Mouse (Mus musculus): ENCODE data around the gene Pdlim5. TPM values are rescaled to one million over a fixed set of nuclear protein-coding genes. Genes with fewer than 3 reads are reported as not detected.
"Not testable (repeated sequence)": the region's sequence is repeated elsewhere in the genome, so short reads cannot be mapped to it uniquely, and the experiment has no call there.

The Pdlim5 gene
- 63.6 and 84.5 TPM in 2 replicates for polyA plus RNA-seq (2014; fragmentation: Nextera tagmentation; extraction: Ambion mirVana)

GRCm38 (mm10) chr3:142395520-142396193 lies at the start of gene Pdlim5:
TSS of gene Pdlim5 (minus strand) at chr3:142395696.
- ATAC-seq (ENCODE audit: low read depth): peak; percentile 99
- H3K9me3 ChIP-seq (ENCODE audit: control insufficient read depth, low read length): no peaks in the 10 kb centered on the region
- H3K4me1 ChIP-seq (ENCODE audit: control insufficient read depth, insufficient read depth, low read length): no peaks in the 10 kb centered on the region; the same call in none of the 2 replicates
- 1% methylated on average over 19 of the region's 46 CpGs for WGBS
- H3K36me3 ChIP-seq (ENCODE audit: control insufficient read depth, insufficient read depth, low read length): no peaks in the 10 kb centered on the region
- H3K9ac ChIP-seq (ENCODE audit: low read depth, low read length): peak within 1 kb of the TSS; percentile 75
- peak within 1 kb of the TSS; percentile 85 for H3K4me3 ChIP-seq (ENCODE audit: low read depth, low read length)
- H3K27me3 ChIP-seq (replicated peaks; ENCODE audit: control insufficient read depth, insufficient read depth, low read length): no peaks in the 10 kb centered on the region
- DNase-seq (ENCODE audit: low spot score): peak; percentile 93
- peak within 1 kb of the TSS; percentile 80 for H3K4me2 ChIP-seq (ENCODE audit: low read depth, low read length)
- peak within 1 kb of the TSS; percentile 70 for H3K27ac ChIP-seq (replicated peaks; ENCODE audit: low read depth, low read length)

DNA sequence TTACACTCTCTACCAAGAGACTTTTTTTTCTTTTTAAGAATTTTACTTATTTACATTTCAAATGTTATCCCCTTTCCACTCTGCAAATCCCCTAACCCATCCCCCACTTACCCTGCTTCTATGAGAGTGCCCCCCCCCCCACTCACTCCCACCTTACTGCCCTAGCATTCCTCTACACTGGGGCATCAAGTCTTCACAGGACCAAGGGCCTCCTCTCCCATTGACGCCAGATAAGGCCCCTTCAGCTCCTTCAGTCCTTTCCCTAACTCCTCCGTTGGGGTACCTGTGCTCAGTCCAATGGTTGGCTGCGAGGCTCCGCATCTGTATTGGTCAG lies 48.2 kb upstream of the Pdlim5 start:
- H3K4me2 ChIP-seq (ENCODE audit: low read depth, low read length): peak overlapping the region; percentile 26; the same call in 1 of the 2 replicates
- no peak for ATAC-seq (ENCODE audit: low read depth)
- no peak overlapping the region for H3K9ac ChIP-seq (ENCODE audit: low read depth, low read length)
- H3K9me3 ChIP-seq (ENCODE audit: control insufficient read depth, low read length): no peaks in the 10 kb centered on the region
- DNase-seq (ENCODE audit: low spot score): no peak
- H3K4me3 ChIP-seq (ENCODE audit: low read depth, low read length): no peak overlapping the region
- H3K4me1 ChIP-seq (ENCODE audit: control insufficient read depth, insufficient read depth, low read length): peaks cover 6% of the 10 kb centered on the region
- no peak overlapping the region for H3K27ac ChIP-seq (replicated peaks; ENCODE audit: low read depth, low read length)
- no peaks in the 10 kb centered on the region for H3K27me3 ChIP-seq (replicated peaks; ENCODE audit: control insufficient read depth, insufficient read depth, low read length)
- WGBS: 39% methylated on average over 4 of the region's 4 CpGs
- no peaks in the 10 kb centered on the region for H3K36me3 ChIP-seq (ENCODE audit: control insufficient read depth, insufficient read depth, low read length)

- WGBS: 9% methylated on average over 12 of the region's 12 CpGs
- H3K4me2 ChIP-seq (ENCODE audit: low read depth, low read length): peak overlapping the region; percentile 26
- 0 out of 2 replicates have a peak, but pooled peaks have one; percentile 55 for ATAC-seq (ENCODE audit: low read depth)
These were observed 47.7 kb upstream of the Pdlim5 start for GRCm38 (mm10) chr3:142443006-142443709.

GRCm38 (mm10) chr3:142442161-142442560 lies 46.7 kb upstream of the Pdlim5 start:
- Histone ChIP-seq H3K36me3 (ENCODE audit: control insufficient read depth, insufficient read depth, low read length) (no peaks in the 10 kb centered on the region), H3K4me2 (ENCODE audit: low read depth, low read length) (no peak overlapping the region), H3K9ac (ENCODE audit: low read depth, low read length) (no peak overlapping the region), H3K4me3 (ENCODE audit: low read depth, low read length) (no peak overlapping the region), H3K27ac (replicated peaks; ENCODE audit: low read depth, low read length) (no peak overlapping the region), H3K9me3 (ENCODE audit: control insufficient read depth, low read length) (no peaks in the 10 kb centered on the region), H3K27me3 (replicated peaks; ENCODE audit: control insufficient read depth, insufficient read depth, low read length) (no peaks in the 10 kb centered on the region), H3K4me1 (ENCODE audit: control insufficient read depth, insufficient read depth, low read length) (peaks cover 6% of the 10 kb centered on the region)
- 74% methylated on average over 7 of the region's 7 CpGs for WGBS
- DNase-seq (ENCODE audit: low spot score): no peak
- no peak for ATAC-seq (ENCODE audit: low read depth)

More at GRCm38 (mm10) chr3:142443006-142443709, 47.7 kb upstream of the Pdlim5 start:
- Histone ChIP-seq H3K27ac (replicated peaks; ENCODE audit: low read depth, low read length) (no peak overlapping the region), H3K9ac (ENCODE audit: low read depth, low read length) (no peak overlapping the region), H3K4me1 (ENCODE audit: control insufficient read depth, insufficient read depth, low read length) (peaks cover 6% of the 10 kb centered on the region), H3K4me3 (ENCODE audit: low read depth, low read length) (no peak overlapping the region), H3K36me3 (ENCODE audit: control insufficient read depth, insufficient read depth, low read length) (no peaks in the 10 kb centered on the region), H3K27me3 (replicated peaks; ENCODE audit: control insufficient read depth, insufficient read depth, low read length) (no peaks in the 10 kb centered on the region), H3K9me3 (ENCODE audit: control insufficient read depth, low read length) (no peaks in the 10 kb centered on the region)
- DNase-seq (ENCODE audit: low spot score): peak; percentile 94

GRCm38 (mm10) chr3:142441142-142441541 lies 45.6 kb upstream of the Pdlim5 start:
- H3K36me3 ChIP-seq (ENCODE audit: control insufficient read depth, insufficient read depth, low read length): no peaks in the 10 kb centered on the region
- H3K4me1 ChIP-seq (ENCODE audit: control insufficient read depth, insufficient read depth, low read length): peaks cover 6% of the 10 kb centered on the region
- no peak overlapping the region for H3K9ac ChIP-seq (ENCODE audit: low read depth, low read length)
- H3K27ac ChIP-seq (replicated peaks; ENCODE audit: low read depth, low read length): no peak overlapping the region
- WGBS: 47% methylated on average over 5 of the region's 5 CpGs
- no peaks in the 10 kb centered on the region for H3K9me3 ChIP-seq (ENCODE audit: control insufficient read depth, low read length)
- H3K4me3 ChIP-seq (ENCODE audit: low read depth, low read length): no peak overlapping the region
- H3K27me3 ChIP-seq (replicated peaks; ENCODE audit: control insufficient read depth, insufficient read depth, low read length): no peaks in the 10 kb centered on the region
- DNase-seq (ENCODE audit: low spot score) (no peak), ATAC-seq (ENCODE audit: low read depth) (no peak)
- no peak overlapping the region for H3K4me2 ChIP-seq (ENCODE audit: low read depth, low read length)

DNA sequence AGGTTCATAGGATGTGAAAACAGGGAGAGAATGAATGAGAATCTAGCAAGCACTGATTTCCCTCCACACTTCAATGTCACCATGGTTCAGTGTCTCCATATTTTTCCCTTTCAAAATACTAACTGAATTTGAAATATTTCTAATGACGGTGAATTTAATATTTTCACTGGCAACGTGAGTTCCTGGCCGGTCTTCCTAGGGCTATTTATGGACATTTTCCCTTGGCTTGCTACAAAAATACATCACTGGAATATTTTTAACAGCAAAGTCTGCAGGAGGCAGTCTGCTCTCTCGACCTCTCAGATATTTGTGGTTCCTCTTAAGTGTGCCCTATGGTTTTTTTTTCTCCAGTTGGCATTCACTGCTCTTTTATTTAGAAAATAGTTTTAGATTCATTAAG lies 44.7 kb upstream of the Pdlim5 start:
- Histone ChIP-seq H3K9me3 (ENCODE audit: control insufficient read depth, low read length) (no peaks in the 10 kb centered on the region), H3K36me3 (ENCODE audit: control insufficient read depth, insufficient read depth, low read length) (no peaks in the 10 kb centered on the region), H3K27me3 (replicated peaks; ENCODE audit: control insufficient read depth, insufficient read depth, low read length) (no peaks in the 10 kb centered on the region), H3K4me1 (ENCODE audit: control insufficient read depth, insufficient read depth, low read length) (peaks cover 6% of the 10 kb centered on the region), H3K4me3 (ENCODE audit: low read depth, low read length) (no peak overlapping the region), H3K9ac (ENCODE audit: low read depth, low read length) (no peak overlapping the region), H3K4me2 (ENCODE audit: low read depth, low read length) (no peak overlapping the region), H3K27ac (replicated peaks; ENCODE audit: low read depth, low read length) (0 out of 2 replicates have a peak overlapping the region, but pooled peaks have one; percentile 1)
- WGBS: 34% methylated on average over 4 of the region's 4 CpGs
- DNase-seq (ENCODE audit: low spot score) (peak; percentile 74), ATAC-seq (ENCODE audit: low read depth) (no peak)

GRCm38 (mm10) chr3:142439591-142440093 lies 44.1 kb upstream of the Pdlim5 start:
- 0 out of 2 replicates have a peak overlapping the region, but pooled peaks have one; percentile 1 for H3K27ac ChIP-seq (replicated peaks; ENCODE audit: low read depth, low read length)
- DNase-seq (ENCODE audit: low spot score) (peak; percentile 55), ATAC-seq (ENCODE audit: low read depth) (0 out of 2 replicates have a peak, but pooled peaks have one; percentile 50)
- 33% methylated on average over 7 of the region's 7 CpGs for WGBS
- no peak overlapping the region for H3K9ac ChIP-seq (ENCODE audit: low read depth, low read length)
- no peak overlapping the region for H3K4me3 ChIP-seq (ENCODE audit: low read depth, low read length)
- no peak overlapping the region for H3K4me2 ChIP-seq (ENCODE audit: low read depth, low read length)
- no peaks in the 10 kb centered on the region for H3K36me3 ChIP-seq (ENCODE audit: control insufficient read depth, insufficient read depth, low read length)
- H3K4me1 ChIP-seq (ENCODE audit: control insufficient read depth, insufficient read depth, low read length): peaks cover 6% of the 10 kb centered on the region
- H3K27me3 ChIP-seq (replicated peaks; ENCODE audit: control insufficient read depth, insufficient read depth, low read length): no peaks in the 10 kb centered on the region
- no peaks in the 10 kb centered on the region for H3K9me3 ChIP-seq (ENCODE audit: control insufficient read depth, low read length)

- not testable (repeated sequence) for H3K27ac ChIP-seq (replicated peaks; ENCODE audit: low read depth, low read length); H3K9me3 ChIP-seq (ENCODE audit: control insufficient read depth, low read length); H3K4me3 ChIP-seq (ENCODE audit: low read depth, low read length); DNase-seq (ENCODE audit: low spot score); H3K4me2 ChIP-seq (ENCODE audit: low read depth, low read length); H3K9ac ChIP-seq (ENCODE audit: low read depth, low read length); H3K27me3 ChIP-seq (replicated peaks; ENCODE audit: control insufficient read depth, insufficient read depth, low read length); H3K36me3 ChIP-seq (ENCODE audit: control insufficient read depth, insufficient read depth, low read length); ATAC-seq (ENCODE audit: low read depth); H3K4me1 ChIP-seq (ENCODE audit: control insufficient read depth, insufficient read depth, low read length)
- WGBS: 93% methylated on average over 8 of the region's 8 CpGs
These were observed 43.1 kb upstream of the Pdlim5 start for GRCm38 (mm10) chr3:142438630-142439029.

Measured in embryonic facial prominence, embryonic 14.5 days (tissue).